Mouse (Mus musculus) ES-Bruce4 (cell line): Measurements from ENCODE around the gene Shbg. TPM values are rescaled to one million over a fixed set of nuclear protein-coding genes. Genes with fewer than 3 reads are reported as not detected.
A peak's percentile ranks its signal among the peaks of the same experiment; 100 is the strongest.
"Not testable (repeated sequence)": the region's sequence is repeated elsewhere in the genome, so short reads cannot be mapped to it uniquely, and the experiment has no call there.

Source experiments
- H3K27ac ChIP-seq: 2 replicates; pipeline ENCODE4 v1.5.1; 2012; ENCODE audit warnings: low read length, inconsistent platforms; ENCODE audit not compliant: insufficient read depth
- H3K27me3 ChIP-seq: 2 replicates; pipeline ENCODE4 v1.6.1; 2012; ENCODE audit warnings: mild to moderate bottlenecking, low read length, inconsistent platforms; ENCODE audit not compliant: control insufficient read depth, poor library complexity, insufficient read depth, severe bottlenecking
- H3K36me3 ChIP-seq: 2 replicates; pipeline ENCODE4 v1.6.1; 2012; ENCODE audit warnings: inconsistent platforms, mild to moderate bottlenecking, low read length, moderate library complexity; ENCODE audit not compliant: control insufficient read depth, poor library complexity, insufficient read depth, severe bottlenecking
- H3K4me1 ChIP-seq: one replicate; pipeline ENCODE4 v1.8.1; 2011; ENCODE audit warnings: low read length; ENCODE audit not compliant: control insufficient read depth, insufficient read depth
- H3K4me3 ChIP-seq: 2 replicates; pipeline ENCODE4 v1.5.1; 2011; ENCODE audit warnings: low read depth, mild to moderate bottlenecking, low read length
- H3K9ac ChIP-seq: 2 replicates; pipeline ENCODE4 v1.6.1; 2012; ENCODE audit warnings: low read depth, mild to moderate bottlenecking, inconsistent platforms; ENCODE audit not compliant: poor library complexity, severe bottlenecking
- H3K9me3 ChIP-seq: replicated peaks from 2 replicates; pipeline ENCODE4 v1.6.1; 2012; ENCODE audit warnings: mild to moderate bottlenecking, low read length, inconsistent platforms; ENCODE audit not compliant: control insufficient read depth, poor library complexity, insufficient read depth, severe bottlenecking
- CTCF ChIP-seq: IDR thresholded peaks from one replicate; pipeline ENCODE4 v1.8.1; 2011; ENCODE audit warnings: low read depth, low read length
- EP300 ChIP-seq: IDR thresholded peaks from 2 replicates; pipeline ENCODE4 v1.6.1; 2011; ENCODE audit warnings: low read depth, low read length; ENCODE audit not compliant: insufficient read depth
- POLR2A ChIP-seq: IDR thresholded peaks from one replicate; pipeline ENCODE4 v1.8.1; 2011; ENCODE audit warnings: low read length; ENCODE audit not compliant: insufficient read depth
- polyA plus RNA-seq: library from polyadenylated mRNA; stranded (reverse); fragments of >200 nt; gene quantifications from 2 replicates; pipeline ENCODE4 v1.2.4, GENCODE M21; 2011; ENCODE audit warnings: low read depth; ENCODE audit not compliant: missing spikeins, insufficient read depth, insufficient read length

The Shbg gene
- polyA plus RNA-seq, 1 experiment, result not detected

DNA sequence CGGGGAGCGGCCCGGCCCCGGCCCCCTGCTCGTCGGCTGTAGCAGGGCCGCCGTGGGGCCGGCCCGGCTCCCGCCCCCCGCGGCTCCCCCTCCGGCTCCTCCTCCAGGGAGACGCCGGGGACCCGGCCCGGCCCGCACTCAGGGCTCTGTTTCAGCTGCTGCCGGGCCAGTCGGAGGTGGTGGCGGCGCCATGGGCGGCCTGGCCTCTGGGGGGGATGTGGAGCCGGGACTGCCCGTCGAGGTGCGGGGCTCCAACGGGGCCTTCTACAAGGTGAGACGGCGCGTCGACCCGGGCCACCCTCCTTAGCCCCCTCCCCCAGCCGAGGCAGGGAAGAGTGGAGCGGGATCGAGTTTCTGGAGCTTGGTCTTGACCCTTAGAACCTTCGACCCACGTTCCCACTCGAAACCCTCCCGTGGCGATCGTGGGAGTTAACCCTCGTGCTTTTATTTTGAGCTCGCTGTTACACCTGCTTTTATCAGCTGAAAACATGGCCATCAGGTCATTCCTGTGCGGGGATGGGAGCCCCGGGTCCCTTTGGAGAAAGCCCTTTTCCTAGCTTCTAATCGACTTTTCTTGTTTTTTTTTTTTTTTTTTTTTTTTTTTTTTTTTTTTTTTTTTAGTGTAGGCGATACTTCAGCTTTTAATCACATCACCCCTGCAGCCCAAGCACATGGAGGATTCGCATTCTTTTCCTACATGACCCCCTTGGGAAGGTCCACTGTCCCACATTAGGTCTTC lies 15.6 kb upstream of the Shbg start:
- Histone ChIP-seq H3K27me3 (no peaks in the 10 kb centered on the region), H3K27ac (peak overlapping the region; percentile 39), H3K4me3 (peak overlapping the region; percentile 89), H3K9me3 (no peaks in the 10 kb centered on the region), H3K36me3 (peaks cover 32% of the 10 kb centered on the region), H3K4me1 (no peaks in the 10 kb centered on the region), H3K9ac (peak overlapping the region; percentile 96)
- no peak for TF ChIP-seq POLR2A
- no peak for TF ChIP-seq EP300
- TF ChIP-seq CTCF, result no peak

DNA sequence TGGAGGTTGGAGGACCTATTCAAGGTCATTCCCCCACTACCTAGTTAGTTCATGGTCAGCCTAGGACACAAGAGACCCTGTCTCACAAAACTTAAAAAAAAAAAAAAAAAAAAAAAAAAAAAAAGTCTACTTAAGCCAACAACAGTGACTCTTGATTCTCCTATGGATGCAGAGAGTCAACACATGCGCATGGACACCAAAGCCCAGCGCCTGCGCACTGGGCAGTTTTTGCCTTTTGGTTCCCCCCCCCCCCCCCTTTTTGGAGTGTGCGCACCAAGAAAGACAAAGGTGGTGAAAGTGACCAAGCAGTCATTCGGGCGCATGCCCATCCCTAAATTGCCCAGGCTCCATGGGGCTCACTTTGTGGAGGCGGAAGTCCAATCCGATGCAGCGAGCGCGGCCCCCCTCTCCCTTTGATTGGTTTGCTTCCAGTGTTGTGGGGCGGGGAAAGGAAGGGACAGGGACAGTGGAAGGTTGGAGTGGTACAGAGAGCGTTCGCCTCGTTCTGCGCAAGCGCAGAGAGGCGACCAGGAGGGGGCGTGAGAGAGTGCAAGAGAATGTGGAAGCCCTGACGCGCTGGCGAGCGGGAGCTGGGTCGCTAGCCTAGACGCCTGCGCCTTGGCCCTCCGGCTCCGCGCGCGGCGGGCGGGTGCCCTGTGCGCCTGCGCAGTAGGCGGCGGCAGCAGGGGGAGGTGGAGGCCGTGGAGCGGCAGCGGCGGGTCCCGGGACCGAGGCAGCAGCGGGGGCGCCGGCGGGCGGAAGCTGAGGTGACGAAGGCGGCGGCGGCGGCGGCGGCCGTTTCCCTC lies 14.8 kb upstream of the Shbg start, which contains the start of gene Fxr2:
Fxr2 (plus strand) TSS at position 707 of the 806 bp plus-strand sequence.
- Histone ChIP-seq H3K4me1 (no peaks in the 10 kb centered on the region), H3K36me3 (peaks cover 26% of the 10 kb centered on the region), H3K4me3 (peak within 1 kb of the TSS; percentile 89), H3K27me3 (no peaks in the 10 kb centered on the region), H3K9ac (peak within 1 kb of the TSS; percentile 96), H3K27ac (peak within 1 kb of the TSS; percentile 88), H3K9me3 (no peaks in the 10 kb centered on the region)
- TF ChIP-seq POLR2A (peak; percentile 23), EP300 (0 out of 2 replicates have a peak, but pooled peaks have one; percentile 27), CTCF (peak; percentile 72)

DNA sequence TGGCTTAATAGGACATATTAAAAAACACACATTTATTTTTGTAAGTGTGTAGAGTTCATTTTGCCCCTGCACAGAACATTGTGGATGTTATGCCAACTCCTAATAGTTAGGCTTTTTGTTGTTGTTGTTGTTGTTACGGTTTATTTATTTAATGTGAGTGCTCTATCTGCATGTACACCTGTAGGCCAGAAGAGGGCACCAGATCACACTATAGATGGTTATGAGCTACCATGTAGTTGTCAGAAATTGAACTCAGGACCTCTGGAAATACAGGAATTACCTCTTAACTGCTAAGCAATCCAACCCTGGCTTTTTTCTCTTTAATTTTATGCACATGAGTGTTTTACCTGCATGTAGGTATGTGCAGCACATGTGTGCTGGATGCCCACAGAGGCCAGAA lies 12.1 kb upstream of the Shbg start:
- H3K4me3 ChIP-seq, result no peak overlapping the region
- 0 out of 2 replicates have a peak, but pooled peaks cover 3% of the 10 kb centered on the region for H3K36me3 ChIP-seq

GRCm38 (mm10) chr11:69628286-69628685 lies 10.6 kb upstream of the Shbg start:
- TF ChIP-seq CTCF, result peak; percentile 99
- TF ChIP-seq POLR2A, result no peak
- H3K9me3 ChIP-seq, result no peaks in the 10 kb centered on the region
- no peaks in the 10 kb centered on the region for H3K4me1 ChIP-seq
- no peak overlapping the region for H3K4me3 ChIP-seq
- H3K9ac ChIP-seq, result no peak overlapping the region
- no peak overlapping the region for H3K27ac ChIP-seq
- no peaks in the 10 kb centered on the region for H3K27me3 ChIP-seq
- H3K36me3 ChIP-seq, result no peaks in the 10 kb centered on the region

More for the DNA sequence above, 12.1 kb upstream of the Shbg start:
- Histone ChIP-seq H3K9me3 (no peaks in the 10 kb centered on the region), H3K27ac (no peak overlapping the region), H3K9ac (no peak overlapping the region), H3K4me1 (no peaks in the 10 kb centered on the region), H3K27me3 (no peaks in the 10 kb centered on the region)
- TF ChIP-seq POLR2A (no peak), CTCF (no peak), EP300 (no peak)

- not testable (repeated sequence) for H3K4me1 ChIP-seq, H3K4me3 ChIP-seq, H3K9me3 ChIP-seq, H3K9ac ChIP-seq, H3K27ac ChIP-seq, H3K27me3 ChIP-seq, H3K36me3 ChIP-seq
Measured at GRCm38 (mm10) chr11:69624339-69624738, 6.6 kb upstream of the Shbg start.

- H3K9me3 ChIP-seq, result no peaks in the 10 kb centered on the region
- H3K4me3 ChIP-seq, result peak overlapping the region; percentile 71
- H3K27ac ChIP-seq, result no peak overlapping the region
- no peaks in the 10 kb centered on the region for H3K36me3 ChIP-seq
- H3K27me3 ChIP-seq, result no peaks in the 10 kb centered on the region
- peak overlapping the region; percentile 68 for H3K9ac ChIP-seq
- TF ChIP-seq CTCF (no peak), EP300 (no peak), POLR2A (no peak)
- H3K4me1 ChIP-seq, result no peaks in the 10 kb centered on the region
Measured at GRCm38 (mm10) chr11:69623006-69623405, 5.3 kb upstream of the Shbg start.
